8 mouse cellular contexts compared by ENCODE assay signal in the genomic region with DNA sequence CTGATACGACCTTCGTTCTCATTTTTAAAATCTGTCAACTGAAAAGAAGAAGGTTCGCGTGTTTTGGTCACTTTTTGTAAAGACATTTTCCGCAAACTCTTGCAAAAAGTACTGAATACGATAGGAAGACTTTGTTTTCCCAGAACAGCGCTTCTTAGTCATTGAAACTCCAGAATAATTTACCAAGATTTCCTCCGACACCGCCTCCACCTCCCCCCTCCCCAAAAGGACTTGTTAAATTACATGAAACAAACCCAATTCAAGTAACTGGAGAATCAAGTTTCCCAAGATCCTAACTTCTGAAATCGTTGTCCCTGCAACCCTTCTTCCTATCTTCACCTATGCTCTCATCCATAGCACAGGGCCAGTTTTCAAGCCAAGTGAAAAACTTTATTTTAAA. TPM values are rescaled to one million over a fixed set of nuclear protein-coding genes. Genes with fewer than 3 reads are reported as not detected.
DNase-seq lines count a peak whose midpoint lies in the region; ATAC-seq and TF ChIP-seq lines count a peak whose summit lies in the region.

No protein-coding gene starts in this region.

- peak overlapping the region; percentile 79 for H3ac ChIP-seq in C2C12 (ENCODE audit: control insufficient read depth, insufficient read length, low read depth)

- H3K79me2 ChIP-seq in C2C12 (ENCODE audit: control insufficient read depth, insufficient read depth): peaks cover 57% of the 10 kb centered on the region

- 2% methylated on average over 10 of the region's 10 CpGs for WGBS in heart, embryonic 11.5 days (ENCODE audit: insufficient replicate concordance)
- 2% methylated on average over 10 of the region's 10 CpGs for WGBS in forebrain, embryonic 11.5 days
- WGBS in liver, embryonic 14.5 days (ENCODE audit: insufficient replicate concordance): 2% methylated on average over 10 of the region's 10 CpGs

- no peak for ATAC-seq in heart, embryonic 11.5 days (replicated peaks; ENCODE audit: insufficient number of reproducible peaks, low FRiP score, low TSS enrichment)
- no peak for ATAC-seq in forebrain, embryonic 11.5 days (replicated peaks; ENCODE audit: low FRiP score)
- no peak for ATAC-seq in liver, embryonic 14.5 days (ENCODE audit: insufficient read depth)
- ATAC-seq in frontal cortex, adult (ENCODE audit: low TSS enrichment): no peak

- H3K27ac ChIP-seq in heart, embryonic 11.5 days (ENCODE audit: low read depth, low read length): peak overlapping the region; percentile 93
- H3K27ac ChIP-seq in forebrain, embryonic 11.5 days (ENCODE audit: low read depth, low read length): peak overlapping the region; percentile 76; the same call in 1 of the 2 replicates
- H3K27ac ChIP-seq in liver, embryonic 14.5 days: peak overlapping the region; percentile 55; the same call in 1 of the 2 replicates

- peak overlapping the region; percentile 91 for H3K4me3 ChIP-seq in heart, embryonic 11.5 days (ENCODE audit: low read depth, low read length)
- H3K4me3 ChIP-seq in C2C12 (ENCODE audit: insufficient read depth, poor library complexity, severe bottlenecking): peak overlapping the region; percentile 72
- H3K4me3 ChIP-seq in forebrain, embryonic 11.5 days (ENCODE audit: low read depth, low read length): peak overlapping the region; percentile 74
- peak overlapping the region; percentile 67 to 81 for H3K4me3 ChIP-seq in liver, embryonic 14.5 days (ENCODE audit: insufficient read depth in 1 of 2, low read depth in 2 of 2, low read length in 2 of 2)

- no peak for TF ChIP-seq EP300 in liver, embryonic 14.5 days (IDR thresholded peaks at IDR 0.05; ENCODE audit: low read depth)

- no peaks in the 10 kb centered on the region for H3K36me3 ChIP-seq in heart, embryonic 11.5 days (ENCODE audit: control insufficient read depth, insufficient read depth, low read length)
- H3K36me3 ChIP-seq in C2C12 (ENCODE audit: control insufficient read depth, insufficient read depth): peaks cover 7% of the 10 kb centered on the region
- no peaks in the 10 kb centered on the region for H3K36me3 ChIP-seq in forebrain, embryonic 11.5 days (ENCODE audit: control insufficient read depth, insufficient read depth, low read length)
- H3K36me3 ChIP-seq in liver, embryonic 14.5 days (replicated peaks; ENCODE audit: control insufficient read depth, insufficient read depth, low read depth): no peaks in the 10 kb centered on the region

- H3K79me3 ChIP-seq in C2C12 (ENCODE audit: low read depth): peaks cover 54% of the 10 kb centered on the region

- peak overlapping the region; percentile 81 for H3K4me2 ChIP-seq in heart, embryonic 11.5 days
- H3K4me2 ChIP-seq in forebrain, embryonic 11.5 days (ENCODE audit: low read depth, low read length, severe bottlenecking): peak overlapping the region; percentile 57
- H3K4me2 ChIP-seq in liver, embryonic 14.5 days (ENCODE audit: low read depth): peak overlapping the region; percentile 81

- DNase-seq in heart, adult 9 months (ENCODE audit: low spot score in 2 of 2): no peak
- DNase-seq in forebrain, embryonic 11.5 days (ENCODE audit: low spot score): no peak
- no peak for DNase-seq in liver, embryonic 14.5 days (ENCODE audit: low read depth in 3 of 3, low spot score in 3 of 3)
- no peak for DNase-seq in gastrocnemius, adult 18-20 months (ENCODE audit: low spot score)
- no peak for DNase-seq in frontal cortex, postnatal 14 days (ENCODE audit: low spot score in 2 of 2)

- peaks cover 28% of the 10 kb centered on the region for H3K4me1 ChIP-seq in heart, embryonic 11.5 days (ENCODE audit: control insufficient read depth, insufficient read depth, low read length)
- no peaks in the 10 kb centered on the region for H3K4me1 ChIP-seq in forebrain, embryonic 11.5 days (replicated peaks; ENCODE audit: control insufficient read depth, insufficient read depth, low read length)
- peaks cover 5 to 15% of the 10 kb centered on the region in 2 experiments for H3K4me1 ChIP-seq in liver, embryonic 14.5 days (replicated peaks; ENCODE audit: control insufficient read depth in 2 of 2, insufficient read depth in 2 of 2, low read length in 1 of 2)

- H3K9ac ChIP-seq in heart, embryonic 11.5 days (ENCODE audit: low read depth, low read length): peak overlapping the region; percentile 93
- H3K9ac ChIP-seq in forebrain, embryonic 11.5 days (ENCODE audit: low read length): peak overlapping the region; percentile 78
- peak overlapping the region; percentile 88 for H3K9ac ChIP-seq in liver, embryonic 14.5 days (replicated peaks)

- H3K9me3 ChIP-seq in heart, embryonic 11.5 days (replicated peaks; ENCODE audit: control insufficient read depth, low read length): no peaks in the 10 kb centered on the region
- no peaks in the 10 kb centered on the region for H3K9me3 ChIP-seq in forebrain, embryonic 11.5 days (ENCODE audit: control insufficient read depth, low read length)
- H3K9me3 ChIP-seq in liver, embryonic 14.5 days (ENCODE audit: control insufficient read depth, low read length): no peaks in the 10 kb centered on the region

- H3K27me3 ChIP-seq in heart, embryonic 11.5 days (ENCODE audit: control insufficient read depth, insufficient read depth, low read length): no peaks in the 10 kb centered on the region
- no peaks in the 10 kb centered on the region for H3K27me3 ChIP-seq in C2C12 (ENCODE audit: control insufficient read depth, insufficient read depth, insufficient read length)
- no peaks in the 10 kb centered on the region for H3K27me3 ChIP-seq in forebrain, embryonic 11.5 days (ENCODE audit: control insufficient read depth, insufficient read depth, low read length)
- H3K27me3 ChIP-seq in liver, embryonic 14.5 days (ENCODE audit: control insufficient read depth, insufficient read depth, low read length): no peaks in the 10 kb centered on the region

- TF ChIP-seq CTCF in C2C12 (IDR thresholded peaks at IDR 0.05; ENCODE audit: control insufficient read depth, insufficient read depth, insufficient read length): no peak
- no peak for TF ChIP-seq CTCF in liver, embryonic 14.5 days (IDR thresholded peaks at IDR 0.05; ENCODE audit: low read depth)

TF ChIP-seq in C2C12, 6 proteins besides CTCF, POLR2A, EP300 and RAD21:
- TF ChIP-seq MAX (IDR thresholded peaks at IDR 0.05): no peak
- TF ChIP-seq CEBPB (IDR thresholded peaks at IDR 0.05; ENCODE audit: low read depth): no peak
- TF ChIP-seq FOSL1 (IDR thresholded peaks at IDR 0.05; ENCODE audit: insufficient read depth, low read length, poor library complexity, severe bottlenecking): no peak
- no peak for TF ChIP-seq MYOG (IDR thresholded peaks at IDR 0.05; ENCODE audit: control insufficient read depth, extremely low read depth, insufficient read length)

RNA-seq across cellular contexts. Expression of a gene that starts 0.7 kb away (rescaled TPM):
- polyA plus RNA-seq in heart, embryonic 11.5 days (2014; fragmentation: Nextera tagmentation; extraction: Ambion mirVana): 87.2 and 89.1 TPM in 2 replicates
- 97.4 TPM for polyA plus RNA-seq in C2C12 (2012; fragmentation: generic; extraction: Trizol)
- 117 and 128 TPM in 2 replicates for polyA plus RNA-seq in forebrain, embryonic 11.5 days (2014; fragmentation: Nextera tagmentation; extraction: Ambion mirVana)
- polyA plus RNA-seq in liver, embryonic 14.5 days (2012; rRNA removed): 20.5 and 31.7 TPM in 2 replicates
- polyA plus RNA-seq in liver, embryonic 14.5 days (2014; fragmentation: Nextera tagmentation; extraction: Ambion mirVana): 59.3 and 61.9 TPM in 2 replicates
- 1 to 10 TPM; 5.0 to 5.7 TPM for total RNA-seq in gastrocnemius, adult 18-20 months (2021)
